Mouse (Mus musculus): ENCODE results near the gene Ppfia3.

- no peak for TF ChIP-seq HCFC1 (IDR thresholded peaks at IDR 0.05; ENCODE audit: borderline replicate concordance, insufficient read depth, low read length)
- TF ChIP-seq CHD2 (IDR thresholded peaks at IDR 0.05; ENCODE audit: low read depth, low read length): no peak
- no peak for TF ChIP-seq ZC3H11A (IDR thresholded peaks at IDR 0.05; ENCODE audit: borderline replicate concordance, low read depth, low read length)
- no peak for TF ChIP-seq MAFK (IDR thresholded peaks at IDR 0.05; ENCODE audit: insufficient read depth, low read depth, low read length)
- TF ChIP-seq ZNF384 (IDR thresholded peaks at IDR 0.05; ENCODE audit: low read depth, low read length): no peak
Observed at GRCm38 (mm10) chr7:45409497-45410163, 42.8 kb upstream of the Ppfia3 start.
